Comparison of ENCODE assay signal across 13 mouse cellular contexts in genomic region chr15:78863852-78864253, GRCm38 (mm10). TPM values are rescaled to one million over a fixed set of nuclear protein-coding genes. Genes with fewer than 3 reads are reported as not detected.
DNase-seq lines count a peak whose midpoint lies in the region; ATAC-seq and TF ChIP-seq lines count a peak whose summit lies in the region.
"Had no signal": no experiment of that assay in that cellular context is flagged by ENCODE, and none has a peak within 500 bp of the region (broad histone marks: within the 10 kb centered on the region; RNA-seq: fewer than 3 reads in every experiment).

No protein-coding gene starts in this region.

- 46% methylated on average over 13 of the region's 13 CpGs for WGBS in thymus, adult 2 months

- TF ChIP-seq CTCF in gastrocnemius, adult 2 months (IDR thresholded peaks at IDR 0.05) = no peak
- no peak for TF ChIP-seq CTCF in thymus, adult 2 months (IDR thresholded peaks at IDR 0.05; ENCODE audit: borderline replicate concordance, control insufficient read depth, extremely low read depth, insufficient read depth, low read length, poor library complexity)

- H3K4me1 ChIP-seq in thymus, adult 2 months (replicated peaks; ENCODE audit: control insufficient read depth, insufficient read depth, low read length) = peaks cover 26% of the 10 kb centered on the region
- peaks cover 29% of the 10 kb centered on the region for H3K4me1 ChIP-seq in megakaryocyte, embryonic 14.5 days

- no peaks in the 10 kb centered on the region for H3K9me3 ChIP-seq in megakaryocyte, embryonic 14.5 days
- H3K9me3 ChIP-seq: forebrain, embryonic 15.5 days; heart, embryonic 12.5 days had no signal

- H3K27ac ChIP-seq in gastrocnemius, adult 2 months = peak overlapping the region; percentile 75
- H3K27ac ChIP-seq in thymus, adult 2 months (ENCODE audit: control insufficient read depth, insufficient read depth, low read length) = no peak overlapping the region
- H3K27ac ChIP-seq: forebrain, embryonic 15.5 days had no signal

- no peak for TF ChIP-seq POLR2A in thymus, adult 2 months (IDR thresholded peaks at IDR 0.05; ENCODE audit: control insufficient read depth, extremely low read depth, insufficient read depth, low read length, poor library complexity)

- H3K36me3 ChIP-seq in thymus, adult 2 months (ENCODE audit: control insufficient read depth, insufficient read depth, low read length) = no peaks in the 10 kb centered on the region
- H3K36me3 ChIP-seq in megakaryocyte, embryonic 14.5 days (replicated peaks; ENCODE audit: low read length) = no peaks in the 10 kb centered on the region
- H3K36me3 ChIP-seq: forebrain, embryonic 15.5 days; heart, embryonic 12.5 days had no signal

- DNase-seq in gastrocnemius, adult 2 months = peak; percentile 59
- no peak for DNase-seq in gastrocnemius, adult 8-10 months (ENCODE audit: low spot score in 2 of 2)
- DNase-seq in thymus, adult 2 months = peak; percentile 34
- DNase-seq in thymus, adult 18-20 months = no peak
- DNase-seq in natural killer cell, adult 2 months (ENCODE audit: low spot score in 2 of 2) = no peak
- DNase-seq: B cell, adult 2 months; cerebellum, adult 2 months had no signal

- no peak for ATAC-seq in inflammation-experienced regulatory T-cells, adult 6 months
- ATAC-seq in activated CD4-positive, CD25-positive, alpha-beta regulatory T cell, adult 4 months = no peak
- ATAC-seq: forebrain, embryonic 15.5 days had no signal

- intact Hi-C loops in gastrocnemius, adult 2 months (cut with DNase I) = no loop called here

- peak overlapping the region; percentile 24; the same call in 1 of the 2 replicates for H3K4me3 ChIP-seq in gastrocnemius, adult 2 months
- H3K4me3 ChIP-seq in thymus, adult 2 months (ENCODE audit: control insufficient read depth, insufficient read depth, low read length) = no peak overlapping the region
- peak overlapping the region; percentile 65 for H3K4me3 ChIP-seq in megakaryocyte, embryonic 14.5 days (replicated peaks)
- H3K4me3 ChIP-seq: forebrain, embryonic 15.5 days; heart, embryonic 12.5 days had no signal

- no peaks in the 10 kb centered on the region for H3K27me3 ChIP-seq in thymus, adult 2 months (ENCODE audit: control insufficient read depth, insufficient read depth, low read length)
- H3K27me3 ChIP-seq in megakaryocyte, embryonic 14.5 days (replicated peaks) = peaks cover 54% of the 10 kb centered on the region
- H3K27me3 ChIP-seq: forebrain, embryonic 15.5 days; heart, embryonic 12.5 days had no signal

RNA-seq across cellular contexts. Expression of gene Lgals2, which starts 8.5 kb away (rescaled TPM):
- not detected for total RNA-seq in gastrocnemius, adult 2 months (2021)
- total RNA-seq in gastrocnemius, adult 8-10 months (2022) = not detected
- polyA plus RNA-seq in thymus, adult 2 months (2012; rRNA removed) = 2.9 and 4.8 TPM in 2 replicates
- not detected in 2 replicates for polyA plus RNA-seq in megakaryocyte, embryonic 14.5 days (2012; ENCODE audit: insufficient read depth, low replicate concordance)
- polyA plus RNA-seq in inflammation-experienced regulatory T-cells, adult 6 months (2017; shearing (Covaris generic)) = not detected
- polyA plus RNA-seq in activated CD4-positive, CD25-positive, alpha-beta regulatory T cell, adult 4 months (2017; shearing (Covaris generic)) = not detected
- polyA plus RNA-seq: forebrain, embryonic 15.5 days; limb, embryonic 11.5 days had no signal

RNA-seq across cellular contexts. Expression of gene Gga1, which starts 13.1 kb away (rescaled TPM):
- total RNA-seq in gastrocnemius, adult 2 months (2021) = 10 to 100 TPM; 43.1 to 45.7 TPM
- total RNA-seq in gastrocnemius, adult 8-10 months (2022) = 10 to 100 TPM; 41.8 to 44.9 (median 43.5) TPM
- 137 and 155 TPM in 2 replicates for polyA plus RNA-seq in thymus, adult 2 months (2012; rRNA removed)
- polyA plus RNA-seq in megakaryocyte, embryonic 14.5 days (2012; ENCODE audit: insufficient read depth, low replicate concordance) = 198 and 388 TPM in 2 replicates
- 10 to 100 TPM; 11.9 to 22.5 (median 16.1) TPM for polyA plus RNA-seq in inflammation-experienced regulatory T-cells, adult 6 months (2017; shearing (Covaris generic))
- polyA plus RNA-seq in activated CD4-positive, CD25-positive, alpha-beta regulatory T cell, adult 4 months (2017; shearing (Covaris generic)) = 10 to 100 TPM; 13.8 to 18.1 TPM

RNA-seq across cellular contexts. Expression of gene Cdc42ep1, which starts 21.4 kb away (rescaled TPM):
- 1 to 10 TPM; 8.5 to 10.0 TPM for total RNA-seq in gastrocnemius, adult 2 months (2021)
- 1 to 10 TPM; 4.1 to 7.3 (median 6.2) TPM for total RNA-seq in gastrocnemius, adult 8-10 months (2022)
- polyA plus RNA-seq in thymus, adult 2 months (2012; rRNA removed) = 8.1 and 12.5 TPM in 2 replicates
- polyA plus RNA-seq in megakaryocyte, embryonic 14.5 days (2012; ENCODE audit: insufficient read depth, low replicate concordance) = 1.2 and 3.7 TPM in 2 replicates
- not detected for polyA plus RNA-seq in inflammation-experienced regulatory T-cells, adult 6 months (2017; shearing (Covaris generic))
- polyA plus RNA-seq in activated CD4-positive, CD25-positive, alpha-beta regulatory T cell, adult 4 months (2017; shearing (Covaris generic)) = not detected

RNA-seq across cellular contexts. Expression of gene Gm49510, which starts 35.6 kb away (rescaled TPM):
- under 1 TPM in 1 of 2 experiments, not detected in 1; 0.13 TPM for total RNA-seq in gastrocnemius, adult 2 months (2021)
- not detected for total RNA-seq in gastrocnemius, adult 8-10 months (2022)
- polyA plus RNA-seq in thymus, adult 2 months (2012; rRNA removed) = 0.08 and 0.14 TPM in 2 replicates
- polyA plus RNA-seq in megakaryocyte, embryonic 14.5 days (2012; ENCODE audit: insufficient read depth, low replicate concordance) = 2.9 and 8.0 TPM in 2 replicates
- polyA plus RNA-seq in inflammation-experienced regulatory T-cells, adult 6 months (2017; shearing (Covaris generic)) = not detected
- not detected for polyA plus RNA-seq in activated CD4-positive, CD25-positive, alpha-beta regulatory T cell, adult 4 months (2017; shearing (Covaris generic))
- polyA plus RNA-seq: forebrain, embryonic 15.5 days had no signal

RNA-seq across cellular contexts. Expression of gene Sh3bp1, which starts 35.7 kb away (rescaled TPM):
- total RNA-seq in gastrocnemius, adult 2 months (2021) = 1 to 10 TPM; 1.4 to 2.0 TPM
- total RNA-seq in gastrocnemius, adult 8-10 months (2022) = 1 to 10 TPM in 2 of 4 experiments, under 1 TPM in 2; 0.80 to 1.7 (median 1.2) TPM
- 371 and 412 TPM in 2 replicates for polyA plus RNA-seq in thymus, adult 2 months (2012; rRNA removed)
- 1,441 and 3,817 TPM in 2 replicates for polyA plus RNA-seq in megakaryocyte, embryonic 14.5 days (2012; ENCODE audit: insufficient read depth, low replicate concordance)
- 10 to 100 TPM; 49.5 to 72.6 (median 52.6) TPM for polyA plus RNA-seq in inflammation-experienced regulatory T-cells, adult 6 months (2017; shearing (Covaris generic))
- 10 to 100 TPM; 43.8 to 75.5 TPM for polyA plus RNA-seq in activated CD4-positive, CD25-positive, alpha-beta regulatory T cell, adult 4 months (2017; shearing (Covaris generic))

Comparison
In these comparisons a context has a peak if more than half of its experiments do, and no peak if none do; other contexts are left out.
1. DNase-seq: peak in gastrocnemius, adult 2 months (single experiment) and thymus, adult 2 months (single experiment); none in gastrocnemius, adult 8-10 months (0 of 2), thymus, adult 18-20 months (0 of 2) and natural killer cell, adult 2 months (0 of 2).